Comparison of ENCODE assay signal across 8 mouse cellular contexts in the genomic region with DNA sequence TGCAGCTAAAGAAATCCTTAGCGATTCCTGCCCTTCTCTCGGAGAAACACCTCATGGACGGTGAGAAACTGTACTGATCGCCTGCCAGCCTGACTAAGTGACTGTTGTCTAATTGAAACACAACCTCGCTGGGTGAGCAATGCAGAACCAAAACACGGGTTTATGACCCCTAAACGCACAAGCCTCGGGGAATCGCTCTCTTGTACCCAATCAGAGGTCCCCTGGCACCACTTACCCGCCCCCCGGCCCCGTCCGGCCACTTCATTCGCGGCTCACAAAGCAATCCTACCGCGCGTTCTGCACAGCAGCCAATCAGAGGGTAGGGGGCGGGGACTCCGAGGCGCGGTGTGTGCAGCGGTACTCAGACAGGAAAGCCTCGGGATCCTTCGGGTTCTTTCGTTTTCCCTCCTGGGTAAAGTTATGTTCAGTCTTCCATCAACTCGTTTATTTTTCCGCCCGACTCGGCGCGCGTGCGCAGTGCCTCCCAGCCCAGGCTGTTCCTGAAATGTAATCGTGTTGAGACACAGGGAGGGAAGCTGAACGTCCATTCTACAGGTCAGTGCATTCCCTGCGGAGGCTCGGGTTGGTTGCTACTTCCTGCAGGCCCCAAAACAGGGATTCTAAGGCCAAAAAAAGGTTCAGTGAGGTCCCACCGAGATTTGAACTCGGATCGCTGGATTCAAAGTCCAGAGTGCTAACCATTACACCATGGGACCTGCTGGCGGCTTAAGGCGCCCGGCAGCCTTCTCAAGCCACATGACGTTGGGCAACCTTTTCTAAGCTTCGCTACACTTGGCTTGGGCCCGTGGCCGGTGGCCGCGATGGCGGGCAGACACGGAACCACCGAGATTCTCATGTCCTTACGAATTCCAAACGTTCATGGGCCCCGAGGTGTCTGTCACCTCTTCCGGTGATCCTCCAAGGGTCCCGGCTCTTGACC. TPM values are rescaled to one million over a fixed set of nuclear protein-coding genes. Genes with fewer than 3 reads are reported as not detected.
DNase-seq lines count a peak whose midpoint lies in the region; ATAC-seq lines count a peak whose summit lies in the region.

No protein-coding gene starts in this region.

- ATAC-seq in inflammation-experienced regulatory T-cells, adult 6 months: peak; percentile 97
- ATAC-seq in megakaryocyte-erythroid progenitor cell, adult 5-6 weeks (replicated peaks; ENCODE audit: low FRiP score, low TSS enrichment, poor library complexity, severe bottlenecking): peak; percentile 91

- peak; percentile 98 to 99 for DNase-seq in adrenal gland, adult (ENCODE audit: inconsistent age in 2 of 2, low spot score in 1 of 2)
- peak; percentile 98 for DNase-seq in embryo, embryonic 10.5 days (ENCODE audit: low spot score)
- peak; percentile 98 for DNase-seq in gastrocnemius, postnatal 14 days
- DNase-seq in left cerebral cortex, postnatal 10 days (ENCODE audit: extremely low spot score in 1 of 2, low spot score in 2 of 2): peak; percentile 98 to 99
- DNase-seq in right cerebral cortex, postnatal 25 days: peak; percentile 94
- DNase-seq in urinary bladder, postnatal 4 days (ENCODE audit: low spot score in 2 of 2): peak; percentile 96

- intact Hi-C loops in gastrocnemius, postnatal 14 days (cut with DNase I; ENCODE audit: low total_unique reads): no loop called here
- intact Hi-C loops in left cerebral cortex, postnatal 10 days (cut with DNase I): no loop called here

RNA-seq across cellular contexts. Expression of a gene that starts 16.5 kb away (rescaled TPM):
- total RNA-seq in gastrocnemius, postnatal 14 days (2021): 1 to 10 TPM; 3.3 to 4.9 TPM
- 100 to 1,000 TPM in 1 of 3 experiments, 10 to 100 TPM in 2; 38.9 to 105 (median 50.8) TPM for polyA plus RNA-seq in inflammation-experienced regulatory T-cells, adult 6 months (2017; shearing (Covaris generic))
- total RNA-seq in left cerebral cortex, postnatal 10 days (2021): 1 to 10 TPM; 5.1 to 5.8 TPM
- total RNA-seq in megakaryocyte-erythroid progenitor cell, adult 5-6 weeks (2014; fragmentation: Nextera tagmentation): 5.9 and 8.9 TPM in 2 replicates
- total RNA-seq in megakaryocyte-erythroid progenitor cell, adult 5-6 weeks (2017): 3.4 and 5.7 TPM in 2 replicates

RNA-seq across cellular contexts. Expression of a gene that starts 21.8 kb away (rescaled TPM):
- 1 to 10 TPM; 7.1 to 8.1 TPM for total RNA-seq in gastrocnemius, postnatal 14 days (2021)
- 10 to 100 TPM; 35.4 to 54.7 (median 53.1) TPM for polyA plus RNA-seq in inflammation-experienced regulatory T-cells, adult 6 months (2017; shearing (Covaris generic))
- 1 to 10 TPM in 1 of 2 experiments, under 1 TPM in 1; 0.79 to 2.3 TPM for total RNA-seq in left cerebral cortex, postnatal 10 days (2021)
- total RNA-seq in megakaryocyte-erythroid progenitor cell, adult 5-6 weeks (2014; fragmentation: Nextera tagmentation): 4.4 and 5.0 TPM in 2 replicates
- total RNA-seq in megakaryocyte-erythroid progenitor cell, adult 5-6 weeks (2017): 4.0 and 4.6 TPM in 2 replicates

RNA-seq across cellular contexts. Expression of a gene that starts 34.5 kb away (rescaled TPM):
- total RNA-seq in gastrocnemius, postnatal 14 days (2021): 100 to 1,000 TPM; 148 to 155 TPM
- polyA plus RNA-seq in inflammation-experienced regulatory T-cells, adult 6 months (2017; shearing (Covaris generic)): not detected
- total RNA-seq in left cerebral cortex, postnatal 10 days (2021): 10 to 100 TPM; 15.4 TPM
- 5.6 and 7.5 TPM in 2 replicates for total RNA-seq in megakaryocyte-erythroid progenitor cell, adult 5-6 weeks (2014; fragmentation: Nextera tagmentation)
- 0.56 and 3.2 TPM in 2 replicates for total RNA-seq in megakaryocyte-erythroid progenitor cell, adult 5-6 weeks (2017)

RNA-seq across cellular contexts. Expression of a gene that starts 55.9 kb away (rescaled TPM):
- not detected for total RNA-seq in gastrocnemius, postnatal 14 days (2021)
- polyA plus RNA-seq in inflammation-experienced regulatory T-cells, adult 6 months (2017; shearing (Covaris generic)): under 1 TPM in 2 of 3 experiments, not detected in 1; 0.35 to 0.38 TPM
- total RNA-seq in left cerebral cortex, postnatal 10 days (2021): not detected
- total RNA-seq in megakaryocyte-erythroid progenitor cell, adult 5-6 weeks (2014; fragmentation: Nextera tagmentation): not detected in 2 replicates
- total RNA-seq in megakaryocyte-erythroid progenitor cell, adult 5-6 weeks (2017): not detected in 2 replicates

Comparison
In these comparisons a context has a peak if more than half of its experiments do, and no peak if none do; other contexts are left out.
1. Peak in every context shown above with its lines: DNase-seq and ATAC-seq.
2. RNA of a gene that starts 34.5 kb away (total RNA-seq): 148 to 155 TPM in gastrocnemius, postnatal 14 days; 15.4 TPM in left cerebral cortex, postnatal 10 days and 0.56 to 7.5 TPM in megakaryocyte-erythroid progenitor cell, adult 5-6 weeks; every median in the first group is over 4 times any median in the second.